Mouse (Mus musculus) ES-E14 (cell line): ENCODE measurements around the gene Bace1.

ENCODE experiments used
- HCFC1 ChIP-seq: IDR thresholded peaks from 2 replicates; pipeline ENCODE4 v1.6.1; 2012; ENCODE audit warnings: low read length, inconsistent platforms, borderline replicate concordance; ENCODE audit not compliant: insufficient read depth
- MAFK ChIP-seq: IDR thresholded peaks from 2 replicates; pipeline ENCODE4 v1.6.1; 2014; ENCODE audit warnings: mild to moderate bottlenecking, low read depth, low read length, inconsistent platforms; ENCODE audit not compliant: insufficient read depth
- ZC3H11A ChIP-seq: IDR thresholded peaks from 2 replicates; pipeline ENCODE4 v1.6.1; 2012; ENCODE audit warnings: low read depth, mild to moderate bottlenecking, inconsistent platforms, low read length, borderline replicate concordance
- ZNF384 ChIP-seq: IDR thresholded peaks from 2 replicates; pipeline ENCODE4 v1.6.1; 2012; ENCODE audit warnings: low read depth, low read length, inconsistent platforms

GRCm38 (mm10) chr9:45827663-45828290, 10.6 kb upstream of the Bace1 start:
- no peak for TF ChIP-seq MAFK
- no peak for TF ChIP-seq ZC3H11A
- no peak for TF ChIP-seq ZNF384
- no peak for TF ChIP-seq HCFC1
